Mouse (Mus musculus) forebrain, embryonic 15.5 days (tissue): Measurements from ENCODE around the gene Aup1. TPM values are rescaled to one million over a fixed set of nuclear protein-coding genes. Genes with fewer than 3 reads are reported as not detected.

Experiments used
- ATAC-seq: fragments of 200-750 bp; cut with Nextera tagmentation; replicated peaks from 2 replicates; pipeline ENCODE4 v1.8.0; 2017; ENCODE audit warnings: mild to moderate bottlenecking, moderate TSS enrichment, moderate library complexity
- H3K27ac ChIP-seq: fragments of 300-500 bp; sonication (generic); replicated peaks from 2 replicates; pipeline ENCODE4 v1.5.1; 2015; ENCODE audit warnings: mild to moderate bottlenecking, inconsistent platforms
- H3K27me3 ChIP-seq: fragments of 300-500 bp; sonication (generic); 2 replicates; pipeline ENCODE4 v1.6.1; 2015; ENCODE audit warnings: inconsistent platforms
- H3K36me3 ChIP-seq: fragments of 300-500 bp; sonication (generic); 2 replicates; pipeline ENCODE4 v1.6.1; 2015; ENCODE audit warnings: mild to moderate bottlenecking, inconsistent platforms
- H3K4me1 ChIP-seq: fragments of 300-500 bp; sonication (generic); 2 replicates; pipeline ENCODE4 v1.6.1; 2015; ENCODE audit warnings: inconsistent platforms
- H3K4me2 ChIP-seq: fragments of 300-500 bp; sonication (generic); replicated peaks from 2 replicates; pipeline ENCODE4 v1.6.1; 2015; ENCODE audit warnings: mild to moderate bottlenecking, inconsistent platforms
- H3K4me3 ChIP-seq: fragments of 300-500 bp; sonication (generic); 2 replicates; pipeline ENCODE4 v1.5.1; 2015; ENCODE audit warnings: mild to moderate bottlenecking, inconsistent platforms
- H3K9ac ChIP-seq: fragments of 300-500 bp; sonication (generic); replicated peaks from 2 replicates; pipeline ENCODE4 v1.6.1; 2015; ENCODE audit warnings: mild to moderate bottlenecking, inconsistent platforms
- H3K9me3 ChIP-seq: fragments of 300-500 bp; sonication (generic); 2 replicates; pipeline ENCODE4 v1.6.1; 2016; ENCODE audit warnings: inconsistent platforms
- WGBS: fragments of 180-500 bp; shearing (Covaris S2); methylation state at CpG from one replicate; pipeline ENCODE4 v1.1.7; 2015; ENCODE audit warnings: mixed read lengths; 5-methylcytosine and 5-hydroxymethylcytosine counted together
- microRNA counts: library from miRNA; unstranded; fragments of <30 nt; microRNA quantifications from one replicate; lab custom pipeline; 2016
- microRNA-seq: library from miRNA; unstranded; fragments of <30 nt; microRNA quantifications from one replicate; pipeline ENCODE4, GENCODE M21; 2016
- polyA plus RNA-seq: library from polyadenylated mRNA; unstranded; fragments of >200 nt; fragmentation: Nextera tagmentation; extraction: Ambion mirVana; gene quantifications from 2 replicates; pipeline ENCODE4 v1.2.1, GENCODE M21; 2015

Gene Aup1
- polyA plus RNA-seq, 1 experiment from 2014 or later = 161 TPM

DNA sequence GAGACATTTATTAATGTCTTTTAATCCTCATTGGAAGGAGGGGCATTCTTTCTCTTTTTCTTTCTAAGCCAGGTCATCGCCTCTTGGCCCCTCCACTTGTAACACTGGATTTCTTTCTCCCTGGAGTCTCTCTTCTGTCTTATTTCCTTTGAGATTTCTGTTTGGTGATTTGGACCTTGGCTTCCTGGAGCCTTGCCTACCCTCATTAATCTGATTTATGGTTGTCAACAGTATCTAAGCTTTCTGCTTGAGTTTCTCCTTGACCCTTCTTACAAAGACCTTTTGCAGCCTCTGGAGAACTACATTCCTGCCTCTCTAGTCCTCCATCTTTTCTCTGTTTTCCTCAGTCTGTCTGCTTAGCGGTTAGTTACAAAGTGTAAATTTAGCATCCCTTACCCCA lies 44.1 kb downstream of the Aup1 start:
- Histone ChIP-seq H3K27me3 (peaks cover 8% of the 10 kb centered on the region; the same call in 1 of the 2 replicates), H3K9me3 (no peaks in the 10 kb centered on the region), H3K36me3 (no peaks in the 10 kb centered on the region), H3K4me3 (no peak overlapping the region), H3K27ac (no peak overlapping the region), H3K9ac (no peak overlapping the region), H3K4me1 (peaks cover 22% of the 10 kb centered on the region), H3K4me2 (no peak overlapping the region)
- 85% methylated on average over 2 of the region's 2 CpGs for WGBS
- ATAC-seq = no peak

GRCm38 (mm10) chr6:83101316-83101687 lies 47.0 kb downstream of the Aup1 start, which contains the start of the genes Ccdc142 and Gm42688:
TSS of gene Ccdc142 (plus strand) at chr6:83101601.
TSS of gene Gm42688 (plus strand) at chr6:83101617.
- ATAC-seq = peak; percentile 81
- Histone ChIP-seq H3K9me3 (no peaks in the 10 kb centered on the region), H3K9ac (peak within 1 kb of the TSS; percentile 84), H3K4me3 (peak within 1 kb of the TSS; percentile 84), H3K4me2 (peak within 1 kb of the TSS; percentile 100), H3K36me3 (no peaks in the 10 kb centered on the region), H3K27me3 (peaks cover 3% of the 10 kb centered on the region; the same call in 1 of the 2 replicates), H3K27ac (peak within 1 kb of the TSS; percentile 82), H3K4me1 (peaks cover 26% of the 10 kb centered on the region)
- under 1% methylated on average over 25 of the region's 25 CpGs for WGBS

DNA sequence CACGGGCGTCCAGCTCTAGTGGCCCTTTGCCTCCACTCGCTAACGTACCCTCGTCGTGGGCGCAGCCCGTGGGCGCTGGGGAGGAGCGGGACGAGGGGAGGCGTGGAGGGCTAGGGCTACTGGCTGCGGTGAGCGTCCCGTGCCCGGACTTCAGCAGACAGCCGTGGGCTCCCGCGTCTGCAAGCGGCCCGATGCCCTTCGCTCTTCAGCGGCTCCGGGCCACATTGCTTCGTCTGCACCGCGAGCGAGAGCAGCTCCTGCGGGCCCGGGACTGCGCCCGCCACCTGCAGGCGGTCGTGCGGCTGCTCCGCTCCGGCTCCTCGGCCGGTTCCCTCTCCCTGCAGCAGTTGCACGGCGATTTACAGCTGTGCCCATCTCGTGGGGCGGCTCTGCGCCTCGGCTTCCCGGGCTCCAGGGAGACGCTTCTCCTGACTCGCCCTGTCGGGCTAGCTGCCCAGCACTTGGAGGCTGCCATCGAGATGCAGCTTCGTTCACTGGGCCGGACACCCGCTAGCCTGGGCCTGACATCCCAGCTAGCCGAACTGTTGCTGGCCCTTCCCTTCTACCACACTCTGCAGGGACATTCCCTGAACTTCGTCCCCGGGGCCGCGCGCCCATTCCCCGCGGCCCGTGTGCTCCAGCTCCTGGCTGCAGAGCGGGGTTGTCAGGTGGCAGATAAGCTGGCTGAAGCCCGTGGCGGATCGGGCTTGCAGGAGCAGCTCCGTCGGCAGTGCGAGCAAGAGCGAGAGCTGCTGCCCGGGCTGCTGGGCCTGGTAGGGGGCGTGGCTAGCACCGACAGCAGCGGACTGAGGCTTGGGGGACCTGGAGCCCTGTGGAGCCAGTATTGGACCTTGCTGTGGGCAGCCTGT lies 47.6 kb downstream of the Aup1 start:
- peaks cover 26% of the 10 kb centered on the region for H3K4me1 ChIP-seq
- H3K27ac ChIP-seq = peak overlapping the region; percentile 82
- under 1% methylated on average over 74 of the region's 74 CpGs for WGBS
- peak overlapping the region; percentile 100 for H3K4me2 ChIP-seq
- peak; percentile 76 for ATAC-seq
- peaks cover 3% of the 10 kb centered on the region; the same call in 1 of the 2 replicates for H3K27me3 ChIP-seq
- H3K4me3 ChIP-seq = peak overlapping the region; percentile 84
- no peaks in the 10 kb centered on the region for H3K9me3 ChIP-seq
- peak overlapping the region; percentile 84 for H3K9ac ChIP-seq
- H3K36me3 ChIP-seq = no peaks in the 10 kb centered on the region

- Histone ChIP-seq H3K9me3 (no peaks in the 10 kb centered on the region), H3K4me3 (peak overlapping the region; percentile 84; the same call in 1 of the 2 replicates), H3K27ac (0 out of 2 replicates have a peak overlapping the region, but pooled peaks have one; percentile 0), H3K27me3 (no peaks in the 10 kb centered on the region), H3K4me2 (peak overlapping the region; percentile 100), H3K9ac (peak overlapping the region; percentile 84; the same call in 1 of the 2 replicates), H3K4me1 (peaks cover 32% of the 10 kb centered on the region), H3K36me3 (no peaks in the 10 kb centered on the region)
- ATAC-seq = no peak
- 49% methylated on average over 11 of the region's 11 CpGs for WGBS
Observed at GRCm38 (mm10) chr6:83103130-83103650, 48.9 kb downstream of the Aup1 start.

GRCm38 (mm10) chr6:83104158-83104557 lies 49.8 kb downstream of the Aup1 start:
- WGBS = 40% methylated on average over 4 of the region's 4 CpGs
- Histone ChIP-seq H3K9ac (no peak overlapping the region), H3K4me3 (no peak overlapping the region), H3K27ac (no peak overlapping the region), H3K4me2 (no peak overlapping the region), H3K4me1 (peaks cover 37% of the 10 kb centered on the region), H3K36me3 (no peaks in the 10 kb centered on the region), H3K27me3 (no peaks in the 10 kb centered on the region), H3K9me3 (no peaks in the 10 kb centered on the region)
- peak; percentile 38 for ATAC-seq

MicroRNA genes within 50 kb of the gene (microRNA counts, 519-probe panel; counts per million panel counts)
- 1,954 counts per million, percentile 22 among the panel's probes with 10 or more counts for microRNA mmu-miR-3470a+mmu-miR-3470b (lab: Ali Mortazavi, UCI)

Small RNAs within 50 kb of the gene (microRNA-seq; reads per million reads assigned to microRNA genes)
- gene Mir3470a (not detected), gene Mir7040 (not detected)

Other genes with a start within 250 kb of the Aup1 start
- gene Sema4f, start 114.8 kb upstream of the Aup1 start, polyA plus RNA-seq = 14.9 and 15.8 TPM in 2 replicates
- gene M1ap, start 107.6 kb upstream of the Aup1 start, polyA plus RNA-seq = not detected in 2 replicates
- 3.1 and 3.4 TPM in 2 replicates for gene Dok1, start 21.1 kb upstream of the Aup1 start, polyA plus RNA-seq
- 4.7 and 6.3 TPM in 2 replicates for gene Loxl3, start 20.3 kb upstream of the Aup1 start, polyA plus RNA-seq
- 69.9 and 71.0 TPM in 2 replicates for gene Htra2, start 752 bp downstream of the Aup1 start, polyA plus RNA-seq
- 0.34 and 0.42 TPM in 2 replicates for gene Dqx1, start 3.3 kb downstream of the Aup1 start, polyA plus RNA-seq
- not detected in 2 replicates for gene Tlx2, start 15.8 kb downstream of the Aup1 start, polyA plus RNA-seq
- gene Pcgf1, start 23.3 kb downstream of the Aup1 start, polyA plus RNA-seq = 48.1 and 49.2 TPM in 2 replicates
- gene Lbx2, start 31.8 kb downstream of the Aup1 start, polyA plus RNA-seq = not detected in 2 replicates
- 3.8 and 4.3 TPM in 2 replicates for gene Ccdc142, start 47.1 kb downstream of the Aup1 start, polyA plus RNA-seq
- 4.0 and 4.3 TPM in 2 replicates for gene Gm42688, start 47.1 kb downstream of the Aup1 start, polyA plus RNA-seq
- gene Mrpl53, start 54.5 kb downstream of the Aup1 start, polyA plus RNA-seq = 121 and 126 TPM in 2 replicates
- gene Mogs, start 61.0 kb downstream of the Aup1 start, polyA plus RNA-seq = 24.2 and 26.7 TPM in 2 replicates
- 229 and 231 TPM in 2 replicates for gene Wbp1, start 67.0 kb downstream of the Aup1 start, polyA plus RNA-seq
- 15.6 and 16.5 TPM in 2 replicates for gene Ino80b, start 70.9 kb downstream of the Aup1 start, polyA plus RNA-seq
- 6.1 and 7.0 TPM in 2 replicates for gene Rtkn, start 80.9 kb downstream of the Aup1 start, polyA plus RNA-seq
- 18.3 and 18.6 TPM in 2 replicates for gene Wdr54, start 101.9 kb downstream of the Aup1 start, polyA plus RNA-seq
- 5.2 and 6.9 TPM in 2 replicates for gene 1700003E16Rik, start 101.9 kb downstream of the Aup1 start, polyA plus RNA-seq
- gene Dctn1, start 111.4 kb downstream of the Aup1 start, polyA plus RNA-seq = 143 and 147 TPM in 2 replicates
- gene Slc4a5, start 165.3 kb downstream of the Aup1 start, polyA plus RNA-seq = 0.46 and 0.85 TPM in 2 replicates